Mouse (Mus musculus) cerebellum, postnatal 14 days (tissue): ENCODE results near the gene Cxcl5.
"Not testable (repeated sequence)": the region's sequence is repeated elsewhere in the genome, so short reads cannot be mapped to it uniquely, and the experiment has no call there.

Experiments used
- DNase-seq, 2 experiments: peaks; one replicate each; pipeline ENCODE4 v3.0.0; 2021; ENCODE audit warnings: mixed read lengths in 2 of 2

Gene Cxcl5

DNA sequence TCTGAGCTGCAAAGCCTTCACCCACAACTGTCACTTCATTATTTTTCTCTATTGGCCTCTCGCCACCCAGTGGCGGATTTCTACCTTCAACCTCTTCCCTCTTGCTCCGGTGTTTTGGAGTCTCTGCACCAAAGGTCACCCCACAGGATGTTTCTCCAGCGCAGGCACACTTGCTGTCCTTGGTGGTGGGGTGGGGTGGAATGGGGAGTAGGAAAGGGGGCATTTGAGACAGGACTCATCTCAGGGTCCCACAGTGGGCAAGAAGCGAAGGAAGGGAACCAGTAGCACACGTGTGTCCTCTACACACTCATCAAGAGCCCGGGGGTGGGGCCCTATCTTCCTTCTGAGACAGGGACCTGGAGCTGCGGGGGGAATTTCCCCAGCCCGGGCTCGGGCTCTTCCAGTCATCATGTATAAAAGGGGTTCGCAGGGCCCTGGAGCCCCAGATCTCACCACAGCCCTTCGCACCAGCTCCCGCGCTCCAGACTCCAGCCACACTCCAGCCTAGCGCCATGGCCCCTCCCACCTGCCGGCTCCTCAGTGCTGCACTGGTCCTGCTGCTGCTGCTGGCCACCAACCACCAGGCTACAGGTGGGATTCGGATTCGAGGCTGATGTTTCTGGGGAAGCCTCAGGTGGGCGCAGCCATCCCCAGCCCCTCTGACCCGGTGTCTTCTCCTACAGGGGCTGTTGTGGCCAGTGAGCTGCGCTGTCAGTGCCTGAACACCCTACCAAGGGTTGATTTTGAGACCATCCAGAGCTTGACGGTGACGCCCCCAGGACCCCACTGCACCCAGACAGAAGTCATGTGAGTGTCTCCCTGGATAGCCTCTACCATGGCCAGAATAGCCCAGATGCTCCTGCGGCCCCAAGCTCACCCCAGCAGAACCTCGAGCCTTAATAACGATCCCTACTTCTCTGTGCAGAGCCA lies 26.8 kb downstream of the Cxcl5 start, which contains the start of gene Cxcl3:
Gene Cxcl3 (plus strand): TSS at position 445 of the 930 bp plus-strand sequence.
- peak; percentile 57 to 59 for DNase-seq

DNA sequence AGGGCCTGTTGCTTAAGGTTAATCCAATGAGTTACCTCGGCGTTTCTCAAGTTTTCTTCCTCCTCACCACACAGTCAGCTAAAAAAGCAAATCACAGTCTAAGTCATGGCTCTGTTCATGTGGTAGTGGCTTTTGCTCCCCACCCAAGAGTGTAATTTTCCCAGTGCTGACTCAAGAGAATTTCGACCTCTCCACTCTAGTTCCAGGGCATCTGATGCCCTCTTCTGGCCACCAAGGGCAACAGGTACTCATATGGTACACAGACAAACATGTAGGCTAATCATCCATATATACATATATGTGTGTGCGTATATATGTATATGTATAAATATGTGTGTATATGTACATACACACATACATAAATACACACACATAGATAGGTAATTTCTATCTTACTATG lies 29.0 kb downstream of the Cxcl5 start:
- DNase-seq: no peak

DNA sequence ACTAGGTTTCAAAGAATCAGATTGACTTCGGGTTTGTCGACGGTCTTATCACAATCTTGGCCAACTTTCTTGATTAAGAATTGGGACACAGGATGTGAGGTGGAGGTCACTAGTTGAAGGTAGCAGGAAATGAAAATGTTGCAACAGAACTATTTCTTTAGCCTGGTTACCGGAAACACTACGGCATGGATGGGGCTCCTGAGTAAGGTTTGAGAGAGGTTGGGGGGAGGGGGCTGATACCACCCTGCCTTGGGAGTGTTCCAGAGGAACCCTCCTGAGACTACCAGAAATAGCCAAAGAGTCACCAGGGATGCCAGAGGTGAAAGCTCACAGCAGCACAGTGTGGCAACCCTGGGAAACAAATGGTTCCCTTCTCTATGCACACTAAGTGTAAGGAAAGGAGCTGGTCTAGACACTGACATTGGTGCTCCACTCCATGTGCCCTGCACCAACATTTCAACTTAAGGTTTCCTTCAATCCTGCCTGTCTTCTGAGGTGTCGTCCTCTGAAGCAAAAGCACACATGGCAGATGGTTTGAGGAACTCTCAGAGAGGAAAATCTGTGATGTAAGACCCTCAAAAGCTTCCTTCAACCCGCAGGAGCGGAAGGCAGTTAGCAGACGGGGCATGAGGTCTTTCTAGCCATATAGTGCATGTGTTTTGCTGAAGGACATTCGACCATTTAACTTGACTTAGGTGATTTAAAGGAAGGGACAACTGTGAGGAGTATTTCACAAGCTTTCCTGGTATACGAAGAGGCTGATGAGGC lies 30.3 kb downstream of the Cxcl5 start:
- no peak for DNase-seq

DNA sequence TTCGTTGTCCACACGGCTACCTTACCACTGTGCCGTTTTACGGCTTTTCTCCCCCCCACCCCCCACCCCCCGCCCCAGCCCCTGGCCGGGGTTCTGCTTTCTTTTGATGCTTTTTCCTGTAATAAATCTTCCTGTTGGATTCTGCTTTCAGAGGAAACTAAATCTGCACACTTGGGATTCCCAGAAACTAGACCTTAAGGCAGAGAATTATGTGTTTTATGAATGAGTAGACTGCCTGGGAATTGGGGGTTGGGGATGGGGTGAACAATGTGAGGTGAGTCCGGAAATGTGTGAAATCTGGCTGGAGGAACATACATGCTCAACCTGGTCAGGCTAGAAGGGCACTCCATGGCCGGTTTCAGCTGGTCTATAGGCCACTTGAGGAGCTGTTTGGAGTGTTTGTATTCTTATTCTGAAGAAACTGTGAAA lies 30.9 kb downstream of the Cxcl5 start:
- DNase-seq: no peak

DNA sequence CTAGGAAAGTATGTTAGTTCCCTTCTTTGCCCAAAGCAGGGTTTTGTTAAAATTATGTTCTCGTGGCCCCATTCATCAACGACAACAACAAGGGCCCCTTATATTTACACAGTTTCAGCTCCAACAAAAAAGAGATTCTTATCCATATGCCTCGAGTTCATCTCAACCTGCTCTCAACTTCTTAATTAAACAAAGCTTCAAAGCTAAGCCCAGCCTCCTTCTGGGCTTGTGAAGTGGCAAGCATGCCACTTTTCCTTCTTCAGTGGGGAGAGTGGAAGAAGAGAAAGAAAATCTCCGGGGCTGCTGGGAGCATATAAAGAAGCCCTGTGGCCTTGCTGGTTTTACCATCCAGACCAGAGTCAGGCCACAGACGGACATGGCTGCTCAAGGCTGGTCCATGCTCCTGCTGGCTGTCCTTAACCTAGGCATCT lies 35.0 kb downstream of the Cxcl5 start, which contains the start of gene Cxcl15:
Gene Cxcl15 (plus strand): TSS at position 340 of the 431 bp plus-strand sequence.
- no peak for DNase-seq

DNA sequence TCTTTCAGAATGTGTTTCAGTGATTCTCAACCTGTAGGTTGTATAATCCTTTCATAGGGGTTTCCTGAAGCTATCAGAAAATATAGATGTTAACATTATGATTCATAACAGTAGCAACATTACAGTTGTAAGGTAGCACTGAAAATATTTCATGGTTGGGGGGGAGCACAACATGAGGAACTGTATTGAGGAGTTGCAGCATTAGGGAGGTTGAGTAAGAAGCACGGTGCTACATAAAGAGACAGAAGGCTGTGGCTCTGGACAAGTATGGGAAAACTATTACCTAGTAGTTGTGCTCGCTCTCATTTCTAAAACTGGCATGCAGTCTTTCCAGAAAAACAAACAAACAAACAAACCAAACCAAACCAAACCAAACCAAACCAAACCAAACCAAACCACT lies 36.2 kb downstream of the Cxcl5 start:
- DNase-seq: not testable (repeated sequence)

DNA sequence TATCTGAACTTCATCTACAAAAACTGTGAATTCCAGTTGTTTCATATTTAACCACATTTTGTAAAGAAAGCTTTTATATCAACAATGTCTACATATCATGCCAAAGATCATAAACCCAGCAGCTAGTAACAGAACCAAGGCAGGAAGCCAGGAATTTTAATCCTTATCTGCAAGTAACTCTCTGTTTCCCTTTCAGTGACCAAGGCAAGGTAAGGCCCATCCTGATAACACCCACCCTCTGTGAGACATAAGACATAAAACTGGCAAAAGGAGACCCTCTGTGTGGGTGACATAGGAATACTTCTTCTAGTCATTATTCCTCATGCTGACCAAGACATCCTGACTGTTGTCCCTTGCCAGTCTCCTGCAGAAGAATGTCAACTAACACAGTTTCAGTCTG lies 45.4 kb downstream of the Cxcl5 start:
- no peak for DNase-seq

DNA sequence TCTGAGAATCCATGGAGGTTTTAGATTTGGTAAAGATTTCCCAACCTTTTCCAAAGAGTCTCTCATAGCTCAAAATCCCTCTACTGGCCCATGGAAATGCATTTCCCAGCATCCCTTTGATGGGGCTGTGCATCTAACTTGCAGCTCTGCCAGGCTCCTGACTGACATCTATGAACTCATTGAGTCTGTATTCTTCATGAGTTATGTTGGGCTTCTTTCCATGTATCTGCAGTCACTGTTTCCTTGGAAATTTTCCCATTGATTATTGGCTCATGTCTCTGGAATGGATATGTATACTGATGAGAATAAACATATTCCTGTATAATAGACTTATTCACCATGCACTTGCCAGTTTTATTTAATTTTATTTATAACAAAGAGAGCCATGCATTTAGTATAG lies 46.9 kb downstream of the Cxcl5 start:
- no peak for DNase-seq

DNA sequence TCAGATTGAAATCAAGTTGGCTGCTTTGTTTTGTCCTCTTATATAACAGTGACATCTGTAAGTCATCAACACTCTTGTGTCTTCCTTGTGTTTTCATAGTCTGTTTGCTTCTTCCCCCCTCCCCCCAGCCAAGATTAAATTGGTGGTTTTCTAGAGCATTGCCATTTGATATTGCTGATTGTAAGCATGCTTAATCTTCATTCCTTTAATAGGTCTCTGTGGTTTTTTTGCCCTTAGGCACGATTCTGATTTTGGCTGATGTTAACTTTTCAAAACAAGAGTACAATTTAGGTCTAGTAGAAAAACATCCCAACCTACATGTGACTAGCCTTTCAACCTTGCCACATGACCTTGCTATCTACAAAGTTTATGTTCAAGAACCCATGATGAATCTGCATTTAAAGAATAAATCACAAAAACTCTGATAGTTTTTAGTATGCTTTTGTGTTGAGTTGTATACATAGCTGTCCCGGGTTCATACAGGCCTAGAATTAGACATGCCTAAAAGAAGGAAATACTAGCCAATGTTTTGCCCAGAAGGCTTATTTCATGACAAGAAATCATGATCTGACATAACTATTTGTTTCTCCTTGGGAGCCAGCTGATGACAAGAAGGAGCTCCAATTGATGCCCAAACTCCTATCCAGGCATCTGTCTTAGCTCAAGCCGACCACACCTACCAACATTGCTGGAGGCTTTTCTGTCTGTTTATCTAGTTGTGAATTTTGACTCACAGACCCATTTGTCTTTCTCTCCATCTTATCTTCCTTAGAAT lies 48.2 kb downstream of the Cxcl5 start:
- DNase-seq: no peak
